Mouse (Mus musculus) forebrain, postnatal 0 days (tissue): ENCODE measurements around the gene Hfm1. TPM values are rescaled to one million over a fixed set of nuclear protein-coding genes. Genes with fewer than 3 reads are reported as not detected.
A peak's percentile ranks its signal among the peaks of the same experiment; 100 is the strongest.

Experiments
- ATAC-seq: fragments of 200-750 bp; cut with Nextera tagmentation; 2 replicates; pipeline ENCODE4 v1.8.0; 2017; ENCODE audit warnings: mild to moderate bottlenecking, moderate library complexity
- DNase-seq: peaks from one replicate; pipeline ENCODE4 v3.0.0-alpha.2; 2015
- H3K27ac ChIP-seq: fragments of 300-500 bp; sonication (generic); 2 replicates; pipeline ENCODE4 v1.5.1; 2014; ENCODE audit warnings: low read depth, mild to moderate bottlenecking, antibody characterized with exemption, low read length, moderate library complexity, mixed read lengths
- H3K27me3 ChIP-seq: fragments of 300-500 bp; sonication (generic); 2 replicates; pipeline ENCODE4 v1.6.1; 2014; ENCODE audit warnings: mild to moderate bottlenecking, low read length, mixed read lengths; ENCODE audit not compliant: insufficient read depth
- H3K36me3 ChIP-seq: fragments of 300-500 bp; sonication (generic); 2 replicates; pipeline ENCODE4 v1.6.1; 2014; ENCODE audit warnings: mild to moderate bottlenecking, moderate library complexity; ENCODE audit not compliant: insufficient read depth
- H3K4me1 ChIP-seq: fragments of 300-500 bp; sonication (generic); 2 replicates; pipeline ENCODE4 v1.6.1; 2014; ENCODE audit warnings: antibody characterized with exemption; ENCODE audit not compliant: insufficient read depth
- H3K4me2 ChIP-seq: fragments of 300-500 bp; sonication (generic); 2 replicates; pipeline ENCODE4 v1.6.1; 2014; ENCODE audit warnings: low read depth, mild to moderate bottlenecking, moderate library complexity
- H3K4me3 ChIP-seq: fragments of 300-500 bp; sonication (generic); 2 replicates; pipeline ENCODE4 v1.5.1; 2014; ENCODE audit warnings: low read depth, low read length, mixed read lengths
- H3K9ac ChIP-seq: fragments of 300-500 bp; sonication (generic); 2 replicates; pipeline ENCODE4 v1.6.1; 2014; ENCODE audit warnings: mild to moderate bottlenecking
- H3K9me3 ChIP-seq: fragments of 300-500 bp; sonication (generic); 2 replicates; pipeline ENCODE4 v1.6.1; 2016; ENCODE audit warnings: low read length
- CTCF ChIP-seq: sonication (generic); IDR thresholded peaks from 2 replicates; pipeline ENCODE4 v1.5.1; 2016; ENCODE audit warnings: antibody characterized with exemption, control low read depth, low read depth
- WGBS: fragments of 180-500 bp; shearing (Covaris S2); extraction: QIAGEN DNeasy Blood & Tissue Kit; methylation state at CpG from one replicate; pipeline ENCODE4 v1.1.7; 2014; 5-methylcytosine and 5-hydroxymethylcytosine counted together
- polyA plus RNA-seq: library from polyadenylated mRNA; unstranded; fragments of >200 nt; fragmentation: Nextera tagmentation; extraction: Ambion mirVana; gene quantifications from 2 replicates; pipeline ENCODE4 v1.2.1, GENCODE M21; 2015
- total RNA-seq: library from RNA; depleted of rRNA; stranded (reverse); fragments of >200 nt; gene quantifications from 2 replicates; pipeline ENCODE4 v1.2.3, GENCODE M21; 2014

Hfm1 gene
- total and polyA plus RNA-seq, 2 experiments from 2014 or later = 4.3 to 8.4 TPM

DNA sequence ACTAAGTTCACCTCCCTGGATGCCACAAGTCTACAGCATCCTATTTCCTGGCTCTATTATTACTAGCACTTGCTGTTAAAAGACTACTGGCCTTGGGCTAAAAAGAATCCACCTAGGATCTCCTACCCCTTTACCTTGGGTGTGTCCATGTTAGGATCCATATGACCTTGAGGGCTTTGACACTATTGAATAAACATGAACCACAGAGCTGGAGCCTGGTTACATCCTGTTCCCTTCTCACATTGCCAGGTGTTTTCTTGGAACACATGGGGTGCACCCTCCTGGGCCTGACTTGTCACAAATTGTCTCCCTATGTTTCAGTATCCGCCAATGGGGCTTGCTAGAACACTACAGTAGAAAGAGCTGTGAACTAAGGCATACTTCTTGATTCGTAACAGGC, 34.3 kb upstream of the Hfm1 start:
- Histone ChIP-seq H3K27ac (no peak overlapping the region), H3K4me3 (no peak overlapping the region), H3K27me3 (no peaks in the 10 kb centered on the region), H3K4me2 (no peak overlapping the region), H3K4me1 (0 out of 2 replicates have a peak, but pooled peaks cover 3% of the 10 kb centered on the region), H3K36me3 (no peaks in the 10 kb centered on the region), H3K9me3 (no peaks in the 10 kb centered on the region), H3K9ac (no peak overlapping the region)
- DNase-seq = no peak
- ATAC-seq = no peak
- no peak for TF ChIP-seq CTCF
- 85% methylated on average over 2 of the region's 2 CpGs for WGBS

DNA sequence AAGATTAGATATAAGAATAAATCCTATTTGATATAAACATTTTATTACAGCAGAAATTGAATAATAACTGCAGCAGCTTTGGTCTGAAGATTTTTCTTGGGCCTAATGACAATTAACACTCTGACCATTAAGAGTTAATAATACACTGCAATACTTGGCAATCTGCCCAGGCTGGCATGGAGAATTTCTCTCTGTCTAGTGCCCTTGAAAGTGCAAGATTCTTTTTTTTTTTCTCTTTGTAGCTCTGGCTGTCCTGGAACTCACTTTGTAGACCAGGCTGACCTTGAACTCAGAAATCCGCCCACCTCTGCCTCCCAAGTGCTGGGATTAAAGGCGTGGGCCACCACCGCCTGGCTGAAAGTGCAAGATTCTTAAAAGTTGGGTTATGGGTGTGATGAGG, 32.9 kb upstream of the Hfm1 start:
- no peak overlapping the region for H3K9ac ChIP-seq
- H3K27ac ChIP-seq = no peak overlapping the region
- TF ChIP-seq CTCF = no peak
- WGBS = 48% methylated on average over 3 of the region's 3 CpGs
- ATAC-seq (no peak), DNase-seq (peak; percentile 18)
- H3K4me2 ChIP-seq = no peak overlapping the region
- H3K27me3 ChIP-seq = no peaks in the 10 kb centered on the region
- no peak overlapping the region for H3K4me3 ChIP-seq
- 0 out of 2 replicates have a peak, but pooled peaks cover under 1% of the 10 kb centered on the region for H3K9me3 ChIP-seq
- H3K4me1 ChIP-seq = 0 out of 2 replicates have a peak, but pooled peaks cover 3% of the 10 kb centered on the region
- no peaks in the 10 kb centered on the region for H3K36me3 ChIP-seq

DNA sequence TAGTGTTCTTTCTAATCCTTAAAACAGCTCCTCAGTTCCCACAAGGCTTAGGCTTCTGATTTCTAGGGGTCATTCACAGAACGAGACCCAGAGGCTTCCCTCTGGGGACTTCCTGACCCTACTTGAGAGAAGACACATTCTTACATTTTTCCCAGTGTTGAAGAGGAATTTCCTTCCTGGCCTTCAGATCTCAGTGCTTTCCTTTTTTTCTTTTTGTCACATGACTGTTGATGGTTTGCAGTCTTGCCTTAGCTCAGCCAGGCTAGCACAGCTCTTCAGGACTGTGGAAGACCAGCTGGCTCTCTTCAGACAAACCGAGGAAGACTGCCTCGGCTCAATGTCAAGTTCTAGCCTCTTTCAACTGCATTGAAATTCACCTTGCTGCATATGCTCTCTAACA, 30.3 kb upstream of the Hfm1 start:
- no peak for DNase-seq
- Histone ChIP-seq H3K4me1 (no peaks in the 10 kb centered on the region), H3K4me3 (no peak overlapping the region), H3K9ac (no peak overlapping the region), H3K27ac (no peak overlapping the region), H3K27me3 (no peaks in the 10 kb centered on the region), H3K9me3 (0 out of 2 replicates have a peak, but pooled peaks cover 5% of the 10 kb centered on the region), H3K4me2 (no peak overlapping the region), H3K36me3 (no peaks in the 10 kb centered on the region)
- WGBS = 73% methylated on average over 3 of the region's 3 CpGs
- no peak for ATAC-seq
- no peak for TF ChIP-seq CTCF

DNA sequence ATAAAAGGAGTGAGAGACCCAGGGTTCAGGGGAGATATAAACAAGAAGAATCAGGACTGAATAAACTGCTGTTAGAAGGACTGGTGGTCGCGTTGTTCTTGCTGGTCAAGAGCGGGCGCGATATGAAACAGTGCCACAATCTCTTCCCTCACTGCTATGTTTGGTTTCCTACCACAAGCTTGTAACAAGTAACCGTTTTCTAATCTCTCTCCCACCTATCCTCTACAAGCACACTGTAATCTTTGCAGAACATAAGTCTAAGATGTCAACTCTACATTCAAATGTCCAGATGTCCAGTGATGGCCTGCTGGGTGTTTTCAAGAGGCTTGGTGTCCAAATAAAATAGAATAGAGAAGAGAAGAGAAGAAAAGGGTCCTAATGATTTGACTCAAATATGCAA, 22.6 kb upstream of the Hfm1 start:
- Histone ChIP-seq H3K9me3 (0 out of 2 replicates have a peak, but pooled peaks cover 1% of the 10 kb centered on the region), H3K36me3 (no peaks in the 10 kb centered on the region), H3K4me1 (no peaks in the 10 kb centered on the region), H3K4me3 (no peak overlapping the region), H3K9ac (no peak overlapping the region), H3K27me3 (no peaks in the 10 kb centered on the region), H3K4me2 (no peak overlapping the region), H3K27ac (no peak overlapping the region)
- 89% methylated on average over 6 of the region's 6 CpGs for whole genome bisulfite sequencing
- TF ChIP-seq CTCF = no peak
- DNase-seq (no peak), ATAC-seq (no peak)

DNA sequence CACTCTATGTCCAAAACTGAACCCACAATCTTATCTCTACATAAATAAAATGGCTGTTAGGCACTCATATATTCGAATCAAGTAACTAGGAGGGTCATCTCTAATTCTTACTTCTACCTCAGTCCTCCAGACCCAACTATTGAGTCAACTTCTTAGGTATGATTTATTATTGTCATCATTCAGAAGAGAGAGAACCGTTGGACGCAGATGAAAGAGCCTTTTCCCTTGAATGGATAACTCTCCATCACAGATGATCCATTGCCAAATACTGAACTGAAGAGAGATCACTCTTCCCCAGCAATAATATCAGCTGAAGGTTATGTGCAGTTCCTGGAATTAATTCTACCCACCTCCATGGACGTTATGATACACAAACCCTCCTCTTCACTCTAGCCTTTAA, 20.2 kb upstream of the Hfm1 start:
- Histone ChIP-seq H3K4me2 (no peak overlapping the region), H3K36me3 (no peaks in the 10 kb centered on the region), H3K9me3 (no peaks in the 10 kb centered on the region), H3K9ac (no peak overlapping the region), H3K27me3 (no peaks in the 10 kb centered on the region), H3K4me3 (no peak overlapping the region), H3K4me1 (no peaks in the 10 kb centered on the region), H3K27ac (no peak overlapping the region)
- no peak for ATAC-seq
- no peak for TF ChIP-seq CTCF
- WGBS = 82% methylated on average over 4 of the region's 4 CpGs
- no peak for DNase-seq

DNA sequence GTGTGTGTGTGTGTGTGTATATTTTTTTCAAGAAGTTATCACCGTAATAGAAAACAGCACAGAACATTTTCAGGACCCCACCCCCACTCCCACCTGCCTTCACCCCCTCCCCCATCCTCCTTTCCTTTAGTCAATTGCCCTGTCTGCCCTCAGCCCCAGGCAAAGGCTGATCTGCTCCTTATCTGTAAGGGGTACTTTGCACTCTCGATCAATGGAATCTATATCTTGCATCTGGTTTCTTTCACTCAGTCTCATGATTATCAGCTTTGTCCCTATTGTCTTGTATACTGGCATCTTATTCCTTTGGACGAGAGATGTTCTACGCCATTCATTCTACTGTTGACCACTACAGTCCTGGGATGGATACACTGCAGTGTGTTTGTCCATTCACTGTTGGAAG, 1.9 kb upstream of the Hfm1 start:
- 82% methylated on average over 4 of the region's 4 CpGs for WGBS
- ATAC-seq (no peak), DNase-seq (no peak)
- Histone ChIP-seq H3K4me3 (no peak overlapping the region), H3K27me3 (no peaks in the 10 kb centered on the region), H3K36me3 (no peaks in the 10 kb centered on the region), H3K4me2 (no peak overlapping the region), H3K9me3 (no peaks in the 10 kb centered on the region), H3K27ac (no peak overlapping the region), H3K4me1 (no peaks in the 10 kb centered on the region), H3K9ac (no peak overlapping the region)
- TF ChIP-seq CTCF = no peak

DNA sequence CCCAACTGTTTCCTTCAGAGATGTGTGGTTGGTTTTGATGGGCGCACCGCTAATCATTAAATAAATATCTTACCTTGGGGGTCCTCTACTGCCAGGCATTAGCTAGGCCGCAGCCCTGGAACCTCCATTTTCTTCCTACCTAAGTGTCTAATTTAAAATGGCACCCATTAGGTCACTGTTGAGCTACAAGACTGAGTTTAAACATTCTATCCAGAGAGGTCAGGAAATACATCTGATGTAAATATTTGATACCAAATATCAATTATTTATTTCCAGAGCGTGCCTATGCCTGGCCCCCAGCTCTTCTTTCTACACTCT, 207 bp upstream of the Hfm1 start:
- TF ChIP-seq CTCF = no peak
- peak overlapping the region; percentile 85 for H3K9ac ChIP-seq
- 23% methylated on average over 4 of the region's 4 CpGs for WGBS
- peak overlapping the region; percentile 62 for H3K4me3 ChIP-seq
- no peaks in the 10 kb centered on the region for H3K4me1 ChIP-seq
- peak; percentile 67 for ATAC-seq
- no peak for DNase-seq
- no peaks in the 10 kb centered on the region for H3K36me3 ChIP-seq
- H3K27me3 ChIP-seq = no peaks in the 10 kb centered on the region
- H3K27ac ChIP-seq = peak overlapping the region; percentile 89
- peak overlapping the region; percentile 65 for H3K4me2 ChIP-seq
- H3K9me3 ChIP-seq = no peaks in the 10 kb centered on the region

DNA sequence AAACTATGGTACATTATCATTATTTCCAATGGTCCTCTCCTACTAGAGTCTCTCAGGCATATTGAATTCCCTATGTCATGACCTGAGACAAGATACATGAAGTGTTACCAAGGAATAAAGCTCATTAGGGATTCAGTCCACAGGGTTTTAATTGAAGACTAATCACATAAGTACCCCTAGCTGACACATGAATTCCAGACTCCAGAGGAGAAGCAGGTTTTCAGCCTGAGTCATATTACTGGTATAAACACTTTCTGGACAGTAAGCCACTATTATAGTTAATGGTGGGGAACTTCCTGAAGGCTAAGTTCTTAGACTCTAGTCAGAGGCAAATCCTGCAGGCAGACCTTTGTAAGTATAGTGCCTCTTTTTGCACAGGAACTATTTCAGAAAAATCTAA, 6.8 kb downstream of the Hfm1 start:
- no peak for DNase-seq
- Histone ChIP-seq H3K9me3 (no peaks in the 10 kb centered on the region), H3K4me2 (no peak overlapping the region), H3K36me3 (no peaks in the 10 kb centered on the region), H3K9ac (no peak overlapping the region), H3K27ac (no peak overlapping the region), H3K4me3 (no peak overlapping the region), H3K27me3 (no peaks in the 10 kb centered on the region), H3K4me1 (no peaks in the 10 kb centered on the region)
- no peak for TF ChIP-seq CTCF
- ATAC-seq = no peak
